Mouse (Mus musculus) bone marrow, adult 2 months (tissue): ENCODE results near the gene Gpc3.

ENCODE experiments used
- CTCF ChIP-seq: fragments of 200-500 bp; IDR thresholded peaks from 2 replicates; pipeline ENCODE4 v1.5.1; 2011; ENCODE audit warnings: low read length, control low read depth; ENCODE audit not compliant: control insufficient read depth, insufficient read depth
- POLR2A ChIP-seq: fragments of 200-500 bp; IDR thresholded peaks from 2 replicates; pipeline ENCODE4 v1.6.1; 2011; ENCODE audit warnings: low read depth, mild to moderate bottlenecking, control low read depth, low read length, borderline replicate concordance; ENCODE audit not compliant: control insufficient read depth

GRCm38 (mm10) chrX:52261991-52262390 is 351.8 kb downstream of the Gpc3 start:
- TF ChIP-seq CTCF (no peak), POLR2A (no peak)
